Mouse (Mus musculus) hindbrain, embryonic 14.5 days (tissue): Measurements from ENCODE around the gene Hsp90aa1. TPM values are rescaled to one million over a fixed set of nuclear protein-coding genes. Genes with fewer than 3 reads are reported as not detected.

ENCODE experiments used
- ATAC-seq: fragments of 200-750 bp; cut with Nextera tagmentation; 2 replicates; pipeline ENCODE4 v1.8.0; 2017; ENCODE audit warnings: moderate number of reproducible peaks, mild to moderate bottlenecking, moderate TSS enrichment, moderate library complexity; ENCODE audit not compliant: low FRiP score
- DNase-seq: peaks from one replicate; pipeline ENCODE4 v3.0.0-alpha.2; 2015; ENCODE audit warnings: low spot score
- H3K27ac ChIP-seq: fragments of 300-500 bp; sonication (generic); 2 replicates; pipeline ENCODE4 v1.5.1; 2014; ENCODE audit warnings: mild to moderate bottlenecking, moderate library complexity
- H3K27me3 ChIP-seq: fragments of 300-500 bp; sonication (generic); 2 replicates; pipeline ENCODE4 v1.6.1; 2014; ENCODE audit warnings: mild to moderate bottlenecking, low read length, mixed read lengths; ENCODE audit not compliant: control insufficient read depth, insufficient read depth
- H3K36me3 ChIP-seq: fragments of 300-500 bp; sonication (generic); replicated peaks from 2 replicates; pipeline ENCODE4 v1.6.1; 2014; ENCODE audit not compliant: control insufficient read depth, insufficient read depth
- H3K4me1 ChIP-seq: fragments of 300-500 bp; sonication (generic); replicated peaks from 2 replicates; pipeline ENCODE4 v1.6.1; 2014; ENCODE audit warnings: antibody characterized with exemption, low read length, mixed read lengths; ENCODE audit not compliant: control insufficient read depth, insufficient read depth
- H3K4me2 ChIP-seq: fragments of 300-500 bp; sonication (generic); replicated peaks from 2 replicates; pipeline ENCODE4 v1.6.1; 2014; ENCODE audit warnings: mild to moderate bottlenecking, moderate library complexity
- H3K4me3 ChIP-seq: fragments of 300-500 bp; sonication (generic); replicated peaks from 2 replicates; pipeline ENCODE4 v1.5.1; 2014; ENCODE audit warnings: mild to moderate bottlenecking, low read length
- H3K9ac ChIP-seq: fragments of 300-500 bp; sonication (generic); 2 replicates; pipeline ENCODE4 v1.6.1; 2014
- H3K9me3 ChIP-seq: fragments of 300-500 bp; sonication (generic); 2 replicates; pipeline ENCODE4 v1.6.1; 2016; ENCODE audit warnings: low read length; ENCODE audit not compliant: control insufficient read depth
- WGBS: fragments of 180-500 bp; shearing (Covaris S2); extraction: QIAGEN DNeasy Blood & Tissue Kit; methylation state at CpG from one replicate; pipeline ENCODE4 v1.1.7; 2014; 5-methylcytosine and 5-hydroxymethylcytosine counted together
- microRNA-seq: library from miRNA; unstranded; fragments of <30 nt; microRNA quantifications from one replicate; pipeline ENCODE4, GENCODE M21; 2016
- polyA plus RNA-seq: library from polyadenylated mRNA; unstranded; fragments of >200 nt; fragmentation: Nextera tagmentation; extraction: Ambion mirVana; gene quantifications from 2 replicates; pipeline ENCODE4 v1.2.1, GENCODE M21; 2014

Hsp90aa1 gene
- polyA plus RNA-seq, 1 experiment from 2014 or later, result 1,430 TPM

GRCm38 (mm10) chr12:110674243-110674642 lies 28.3 kb downstream of the Hsp90aa1 start:
- no peak overlapping the region for H3K4me3 ChIP-seq
- H3K4me2 ChIP-seq, result no peak overlapping the region
- no peaks in the 10 kb centered on the region for H3K27me3 ChIP-seq
- H3K27ac ChIP-seq, result no peak overlapping the region
- H3K9me3 ChIP-seq, result no peaks in the 10 kb centered on the region
- H3K9ac ChIP-seq, result no peak overlapping the region
- no peak for ATAC-seq
- H3K36me3 ChIP-seq, result peaks cover 10% of the 10 kb centered on the region; the same call in 1 of the 2 replicates
- H3K4me1 ChIP-seq, result no peaks in the 10 kb centered on the region
- WGBS, result 58% methylated on average over 5 of the region's 5 CpGs
- no peak for DNase-seq

- no peaks in the 10 kb centered on the region for H3K27me3 ChIP-seq
- H3K4me1 ChIP-seq, result no peaks in the 10 kb centered on the region
- WGBS, result 88% methylated on average over 13 of the region's 13 CpGs
- no peak overlapping the region for H3K9ac ChIP-seq
- ATAC-seq (no peak), DNase-seq (no peak)
- no peak overlapping the region for H3K4me3 ChIP-seq
- peaks cover 76% of the 10 kb centered on the region for H3K36me3 ChIP-seq
- no peak overlapping the region for H3K4me2 ChIP-seq
- H3K27ac ChIP-seq, result no peak overlapping the region
- no peaks in the 10 kb centered on the region for H3K9me3 ChIP-seq
Measured at GRCm38 (mm10) chr12:110667466-110668077, 35.0 kb downstream of the Hsp90aa1 start.

- no peak overlapping the region for H3K4me2 ChIP-seq
- no peak for DNase-seq
Measured at GRCm38 (mm10) chr12:110661746-110662145, 40.8 kb downstream of the Hsp90aa1 start.

GRCm38 (mm10) chr12:110651464-110651863 lies 51.1 kb downstream of the Hsp90aa1 start:
- ATAC-seq (no peak), DNase-seq (no peak)
- H3K36me3 ChIP-seq, result peaks cover 97% of the 10 kb centered on the region
- no peak overlapping the region for H3K4me3 ChIP-seq
- H3K4me1 ChIP-seq, result no peaks in the 10 kb centered on the region
- H3K9ac ChIP-seq, result no peak overlapping the region
- no peak overlapping the region for H3K4me2 ChIP-seq
- no peak overlapping the region for H3K27ac ChIP-seq
- no peaks in the 10 kb centered on the region for H3K9me3 ChIP-seq
- H3K27me3 ChIP-seq, result no peaks in the 10 kb centered on the region
- WGBS, result 97% methylated on average over 17 of the region's 17 CpGs

More at GRCm38 (mm10) chr12:110661746-110662145, 40.8 kb downstream of the Hsp90aa1 start:
- H3K4me3 ChIP-seq, result no peak overlapping the region
- H3K36me3 ChIP-seq, result peaks cover 99% of the 10 kb centered on the region
- H3K9ac ChIP-seq, result no peak overlapping the region
- H3K27me3 ChIP-seq, result no peaks in the 10 kb centered on the region
- no peaks in the 10 kb centered on the region for H3K9me3 ChIP-seq
- H3K4me1 ChIP-seq, result no peaks in the 10 kb centered on the region
- no peak for ATAC-seq
- 94% methylated on average over 14 of the region's 14 CpGs for WGBS
- H3K27ac ChIP-seq, result no peak overlapping the region

- H3K9me3 ChIP-seq, result no peaks in the 10 kb centered on the region
- H3K4me1 ChIP-seq, result no peaks in the 10 kb centered on the region
- DNase-seq (no peak), ATAC-seq (no peak)
- 87% methylated on average over 8 of the region's 8 CpGs for WGBS
- H3K27me3 ChIP-seq, result no peaks in the 10 kb centered on the region
- peaks cover 97% of the 10 kb centered on the region for H3K36me3 ChIP-seq
- no peak overlapping the region for H3K9ac ChIP-seq
- H3K27ac ChIP-seq, result no peak overlapping the region
- no peak overlapping the region for H3K4me3 ChIP-seq
- H3K4me2 ChIP-seq, result no peak overlapping the region
Measured at GRCm38 (mm10) chr12:110650241-110650641, 52.3 kb downstream of the Hsp90aa1 start.

Small RNAs within 50 kb of the gene (microRNA-seq; reads per million reads assigned to microRNA genes)
- not detected for gene Gm27299

Other genes starting within 250 kb of the Hsp90aa1 start
- gene Dync1h1, start 101.3 kb downstream of the Hsp90aa1 start, polyA plus RNA-seq, result 114 and 117 TPM in 2 replicates
- 0.28 and 0.37 TPM in 2 replicates for gene 1700001K19Rik, start 20.1 kb downstream of the Hsp90aa1 start, polyA plus RNA-seq
- gene Wdr20, start 35.2 kb upstream of the Hsp90aa1 start, polyA plus RNA-seq, result 21.8 and 26.6 TPM in 2 replicates
- 14.3 and 17.5 TPM in 2 replicates for gene Mok, start 138.2 kb upstream of the Hsp90aa1 start, polyA plus RNA-seq
- 2.8 and 3.8 TPM in 2 replicates for gene Zfp839, start 147.5 kb upstream of the Hsp90aa1 start, polyA plus RNA-seq
- 86.2 and 88.0 TPM in 2 replicates for gene Cinp, start 186.4 kb upstream of the Hsp90aa1 start, polyA plus RNA-seq
- 6.6 and 7.0 TPM in 2 replicates for gene Tecpr2, start 186.5 kb upstream of the Hsp90aa1 start, polyA plus RNA-seq